Mouse (Mus musculus): ENCODE data around the gene Chid1. TPM values are rescaled to one million over a fixed set of nuclear protein-coding genes. Genes with fewer than 3 reads are reported as not detected.

Chid1 gene
- polyA plus RNA-seq, 1 experiment from 2014 or later, result 15.6 TPM

- Histone ChIP-seq H3K27ac (ENCODE audit: low read length) (peak within 1 kb of the TSS; percentile 89), H3K4me1 (ENCODE audit: insufficient read depth, low read depth, low read length) (peaks cover 13% of the 10 kb centered on the region; the same call in 1 of the 2 replicates), H3K4me2 (replicated peaks; ENCODE audit: low read depth, low read length) (peak within 1 kb of the TSS; percentile 85), H3K4me3 (ENCODE audit: low read depth, low read length) (peak within 1 kb of the TSS; percentile 97), H3K27me3 (replicated peaks; ENCODE audit: insufficient read depth, low read length) (no peaks in the 10 kb centered on the region), H3K9me3 (ENCODE audit: low read length) (no peaks in the 10 kb centered on the region), H3K36me3 (ENCODE audit: insufficient read depth, low read length) (no peaks in the 10 kb centered on the region), H3K9ac (replicated peaks; ENCODE audit: low read depth) (peak within 1 kb of the TSS; percentile 98)
- under 1% methylated on average over 58 of the region's 72 CpGs for WGBS
- no peak; the same call in none of the 2 replicates for TF ChIP-seq CTCF (IDR thresholded peaks at IDR 0.05)
- no peak for TF ChIP-seq EP300 (IDR thresholded peaks at IDR 0.05)
- DNase-seq (ENCODE audit: low spot score) (peak; percentile 97), ATAC-seq (peak; percentile 93)
These were observed 22.2 kb upstream of the Chid1 start, which contains the start of gene Ap2a2 for GRCm38 (mm10) chr7:141561682-141562391. Gene Ap2a2 (plus strand): TSS chr7:141562173.

DNA sequence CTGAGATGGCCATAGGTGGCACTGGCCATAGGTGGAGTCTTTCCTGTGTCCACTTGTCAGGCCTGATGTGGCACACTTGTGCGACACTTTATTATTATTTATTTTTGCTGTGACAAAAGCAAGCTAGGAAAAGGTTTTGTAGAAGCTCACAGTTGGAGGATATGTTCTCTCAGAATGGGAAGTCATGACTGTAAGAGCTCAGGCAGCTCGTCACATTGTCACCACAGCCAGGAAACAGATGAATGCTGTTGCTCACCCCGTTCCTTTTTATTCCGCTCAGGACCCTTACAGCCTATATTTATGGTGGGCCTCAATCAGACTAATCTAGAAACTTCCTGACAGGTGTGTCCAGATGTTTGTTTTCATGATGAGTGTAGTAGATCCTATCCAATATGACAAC, 20.8 kb upstream of the Chid1 start:
- no peak overlapping the region for H3K4me3 ChIP-seq (ENCODE audit: low read depth, low read length)
- H3K4me2 ChIP-seq (replicated peaks; ENCODE audit: low read depth, low read length), result no peak overlapping the region
- no peak overlapping the region for H3K9ac ChIP-seq (replicated peaks; ENCODE audit: low read depth)
- H3K36me3 ChIP-seq (ENCODE audit: insufficient read depth, low read length), result no peaks in the 10 kb centered on the region
- H3K4me1 ChIP-seq (ENCODE audit: insufficient read depth, low read depth, low read length), result peaks cover 11% of the 10 kb centered on the region; the same call in 1 of the 2 replicates
- H3K27ac ChIP-seq (ENCODE audit: low read length), result no peak overlapping the region
- DNase-seq (ENCODE audit: low spot score) (no peak), ATAC-seq (no peak)
- no peaks in the 10 kb centered on the region for H3K9me3 ChIP-seq (ENCODE audit: low read length)
- WGBS, result 71% methylated on average over 4 of the region's 4 CpGs
- TF ChIP-seq EP300 (IDR thresholded peaks at IDR 0.05) (no peak), CTCF (IDR thresholded peaks at IDR 0.05) (no peak)
- H3K27me3 ChIP-seq (replicated peaks; ENCODE audit: insufficient read depth, low read length), result no peaks in the 10 kb centered on the region

- H3K4me1 ChIP-seq (ENCODE audit: insufficient read depth, low read depth, low read length), result peaks cover 11% of the 10 kb centered on the region; the same call in 1 of the 2 replicates
- WGBS, result 63% methylated on average over 2 of the region's 2 CpGs
- no peaks in the 10 kb centered on the region for H3K36me3 ChIP-seq (ENCODE audit: insufficient read depth, low read length)
- H3K4me2 ChIP-seq (replicated peaks; ENCODE audit: low read depth, low read length), result no peak overlapping the region
- TF ChIP-seq EP300 (IDR thresholded peaks at IDR 0.05), result no peak
- no peak for TF ChIP-seq CTCF (IDR thresholded peaks at IDR 0.05)
- DNase-seq (ENCODE audit: low spot score), result no peak
- no peak overlapping the region for H3K9ac ChIP-seq (replicated peaks; ENCODE audit: low read depth)
- no peak overlapping the region for H3K4me3 ChIP-seq (ENCODE audit: low read depth, low read length)
- H3K27ac ChIP-seq (ENCODE audit: low read length), result no peak overlapping the region
- no peaks in the 10 kb centered on the region for H3K9me3 ChIP-seq (ENCODE audit: low read length)
- ATAC-seq, result no peak
- no peaks in the 10 kb centered on the region for H3K27me3 ChIP-seq (replicated peaks; ENCODE audit: insufficient read depth, low read length)
These were observed 20.2 kb upstream of the Chid1 start for GRCm38 (mm10) chr7:141559726-141560325.

GRCm38 (mm10) chr7:141558946-141559345, 19.3 kb upstream of the Chid1 start:
- DNase-seq (ENCODE audit: low spot score), result no peak
- no peaks in the 10 kb centered on the region for H3K36me3 ChIP-seq (ENCODE audit: insufficient read depth, low read length)
- H3K9ac ChIP-seq (replicated peaks; ENCODE audit: low read depth), result no peak overlapping the region
- H3K27ac ChIP-seq (ENCODE audit: low read length), result no peak overlapping the region
- no peak overlapping the region for H3K4me2 ChIP-seq (replicated peaks; ENCODE audit: low read depth, low read length)
- no peak for TF ChIP-seq EP300 (IDR thresholded peaks at IDR 0.05)
- TF ChIP-seq CTCF (IDR thresholded peaks at IDR 0.05), result no peak
- peaks cover 4% of the 10 kb centered on the region; the same call in 1 of the 2 replicates for H3K4me1 ChIP-seq (ENCODE audit: insufficient read depth, low read depth, low read length)
- no peak for ATAC-seq
- H3K9me3 ChIP-seq (ENCODE audit: low read length), result no peaks in the 10 kb centered on the region
- H3K27me3 ChIP-seq (replicated peaks; ENCODE audit: insufficient read depth, low read length), result no peaks in the 10 kb centered on the region
- no peak overlapping the region for H3K4me3 ChIP-seq (ENCODE audit: low read depth, low read length)

DNA sequence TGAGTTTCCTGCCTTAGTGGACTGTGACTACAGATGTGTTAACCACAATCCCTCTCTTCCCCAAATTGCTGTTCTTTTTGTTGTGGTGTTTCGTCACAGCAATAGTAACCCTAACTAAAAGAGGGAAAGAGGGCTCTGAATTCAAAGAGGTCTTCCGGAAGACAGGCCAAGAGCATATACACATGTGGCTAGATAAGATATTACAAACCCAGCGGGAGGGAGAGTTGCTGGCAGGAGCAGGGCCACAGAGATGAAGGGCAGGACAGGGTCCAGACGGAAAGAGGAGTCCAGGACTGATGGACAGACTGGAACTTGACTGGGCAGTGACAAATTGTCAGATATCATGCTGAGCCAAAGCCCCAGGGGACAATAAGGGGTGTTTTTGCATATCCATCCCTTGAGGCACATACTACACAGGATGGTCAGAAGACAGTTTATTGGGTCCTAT, 18.7 kb upstream of the Chid1 start:
- H3K27me3 ChIP-seq (replicated peaks; ENCODE audit: insufficient read depth, low read length), result no peaks in the 10 kb centered on the region
- H3K4me3 ChIP-seq (ENCODE audit: low read depth, low read length), result no peak overlapping the region
- no peak for DNase-seq (ENCODE audit: low spot score)
- no peak overlapping the region for H3K9ac ChIP-seq (replicated peaks; ENCODE audit: low read depth)
- peaks cover under 1% of the 10 kb centered on the region; the same call in 1 of the 2 replicates for H3K4me1 ChIP-seq (ENCODE audit: insufficient read depth, low read depth, low read length)
- H3K27ac ChIP-seq (ENCODE audit: low read length), result no peak overlapping the region
- no peaks in the 10 kb centered on the region for H3K9me3 ChIP-seq (ENCODE audit: low read length)
- H3K4me2 ChIP-seq (replicated peaks; ENCODE audit: low read depth, low read length), result no peak overlapping the region
- no peaks in the 10 kb centered on the region for H3K36me3 ChIP-seq (ENCODE audit: insufficient read depth, low read length)
- WGBS, result 58% methylated on average over 4 of the region's 4 CpGs
- ATAC-seq, result no peak
- TF ChIP-seq CTCF (IDR thresholded peaks at IDR 0.05) (no peak), EP300 (IDR thresholded peaks at IDR 0.05) (no peak)

DNA sequence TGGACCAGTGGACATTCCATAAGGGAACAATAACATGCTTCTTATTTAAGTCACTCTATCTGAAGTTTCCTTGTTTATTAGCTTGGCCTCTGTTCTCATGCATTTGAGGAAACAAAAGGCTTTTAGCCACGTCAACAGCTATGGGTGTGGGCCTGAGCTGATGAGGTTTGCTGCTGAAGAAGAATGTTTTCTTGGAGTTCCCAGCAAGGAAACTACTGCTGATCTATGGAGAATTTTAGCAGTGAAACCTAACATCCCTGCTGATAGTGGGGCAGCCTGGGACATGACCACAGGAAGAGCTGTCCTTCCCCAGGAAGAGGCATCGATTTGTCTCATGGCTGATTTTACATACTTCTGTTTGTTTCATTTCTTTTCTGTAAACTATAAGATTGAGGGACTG, 10.8 kb upstream of the Chid1 start:
- 46% methylated on average over 2 of the region's 2 CpGs for WGBS
- peak overlapping the region; percentile 33 for H3K27ac ChIP-seq (ENCODE audit: low read length)

More for the DNA sequence above, 10.8 kb upstream of the Chid1 start:
- Histone ChIP-seq H3K4me1 (ENCODE audit: insufficient read depth, low read depth, low read length) (peaks cover 4% of the 10 kb centered on the region; the same call in 1 of the 2 replicates), H3K9ac (replicated peaks; ENCODE audit: low read depth) (no peak overlapping the region), H3K4me3 (ENCODE audit: low read depth, low read length) (no peak overlapping the region), H3K27me3 (replicated peaks; ENCODE audit: insufficient read depth, low read length) (no peaks in the 10 kb centered on the region), H3K4me2 (replicated peaks; ENCODE audit: low read depth, low read length) (no peak overlapping the region), H3K9me3 (ENCODE audit: low read length) (no peaks in the 10 kb centered on the region), H3K36me3 (ENCODE audit: insufficient read depth, low read length) (no peaks in the 10 kb centered on the region)
- no peak for TF ChIP-seq CTCF (IDR thresholded peaks at IDR 0.05)
- TF ChIP-seq EP300 (IDR thresholded peaks at IDR 0.05), result peak; percentile 57
- DNase-seq (ENCODE audit: low spot score) (peak; percentile 34), ATAC-seq (peak; percentile 67)
